Mouse (Mus musculus) liver, embryonic 14.5 days (tissue): ENCODE measurements around the gene Gng3. TPM values are rescaled to one million over a fixed set of nuclear protein-coding genes. Genes with fewer than 3 reads are reported as not detected.

Experiments
- ATAC-seq: fragments of 200-750 bp; cut with Nextera tagmentation; 2 replicates; pipeline ENCODE4 v1.8.0; 2017; ENCODE audit warnings: moderate number of reproducible peaks, mild to moderate bottlenecking, moderate library complexity; ENCODE audit not compliant: insufficient read depth
- DNase-seq, 3 experiments: peaks; one replicate each; pipeline ENCODE4 v3.0.0-alpha.2; 2012 to 2013; ENCODE audit warnings: low read depth in 3 of 3, low spot score in 3 of 3
- H3K27ac ChIP-seq: fragments of 300-500 bp; sonication (generic); 2 replicates; pipeline ENCODE4 v1.5.1; 2014; ENCODE audit warnings: moderate library complexity, mild to moderate bottlenecking, control low read depth, inconsistent platforms
- H3K27me3 ChIP-seq: fragments of 300-500 bp; sonication (generic); 2 replicates; pipeline ENCODE4 v1.6.1; 2014; ENCODE audit warnings: mild to moderate bottlenecking, low read length, moderate library complexity; ENCODE audit not compliant: control insufficient read depth, insufficient read depth
- H3K36me3 ChIP-seq: fragments of 300-500 bp; sonication (generic); replicated peaks from 2 replicates; pipeline ENCODE4 v1.6.1; 2014; ENCODE audit warnings: low read depth; ENCODE audit not compliant: control insufficient read depth, insufficient read depth
- H3K4me1 ChIP-seq, 2 experiments: fragments of 200-500 bp in 1 of 2; fragments of 300-500 bp in 1 of 2; sonication (generic) in 1 of 2; replicated peaks; 2 replicates each; pipeline ENCODE4 v1.6.1; 2012 to 2014; ENCODE audit warnings: antibody characterized with exemption in 1 of 2, inconsistent platforms in 1 of 2, low read length in 1 of 2; ENCODE audit not compliant: control insufficient read depth in 2 of 2, insufficient read depth in 2 of 2
- H3K4me2 ChIP-seq: fragments of 300-500 bp; sonication (generic); 2 replicates; pipeline ENCODE4 v1.6.1; 2014; ENCODE audit warnings: low read depth, mild to moderate bottlenecking, control low read depth, moderate library complexity
- H3K4me3 ChIP-seq, 2 experiments: fragments of 200-500 bp in 1 of 2; fragments of 300-500 bp in 1 of 2; sonication (generic) in 1 of 2; 2 replicates each; pipeline ENCODE4 v1.5.1; 2012 to 2014; ENCODE audit warnings: low read depth in 2 of 2, low read length in 2 of 2, mild to moderate bottlenecking in 2 of 2, control low read depth in 1 of 2, inconsistent platforms in 1 of 2, moderate library complexity in 1 of 2; ENCODE audit not compliant: insufficient read depth in 1 of 2
- H3K9ac ChIP-seq: fragments of 300-500 bp; sonication (generic); replicated peaks from 2 replicates; pipeline ENCODE4 v1.6.1; 2014; ENCODE audit warnings: mild to moderate bottlenecking, control low read depth, moderate library complexity
- H3K9me3 ChIP-seq: fragments of 300-500 bp; sonication (generic); 2 replicates; pipeline ENCODE4 v1.6.1; 2016; ENCODE audit warnings: low read length, mixed read lengths; ENCODE audit not compliant: control insufficient read depth
- CTCF ChIP-seq: IDR thresholded peaks from 2 replicates; pipeline ENCODE4 v1.5.1; 2016; ENCODE audit warnings: antibody characterized with exemption, low read depth, control low read depth
- EP300 ChIP-seq: IDR thresholded peaks from 2 replicates; pipeline ENCODE4 v1.6.1; 2016; ENCODE audit warnings: antibody characterized with exemption, low read depth
- WGBS: fragments of 180-500 bp; shearing (Covaris S2); extraction: QIAGEN DNeasy Blood & Tissue Kit; methylation state at CpG from one replicate; pipeline ENCODE4 v1.1.7; 2014; ENCODE audit not compliant: insufficient replicate concordance; 5-methylcytosine and 5-hydroxymethylcytosine counted together
- polyA plus RNA-seq, 2 experiments: library from polyadenylated mRNA; depleted of rRNA in 1 of 2; stranded (reverse) in 1 of 2; unstranded in 1 of 2; fragments of >200 nt; fragmentation: Nextera tagmentation in 1 of 2; extraction: Ambion mirVana in 1 of 2; gene quantifications; 2 replicates each; pipeline versions ENCODE4 v1.2.1 to v1.2.3; 2012 to 2014

Gene Gng3
- polyA plus RNA-seq, 2 experiments: 0.04 to 0.14 TPM

- Histone ChIP-seq H3K9me3 (no peaks in the 10 kb centered on the region), H3K27ac (no peak overlapping the region), H3K4me2 (peak overlapping the region; percentile 79), H3K36me3 (peaks cover 8% of the 10 kb centered on the region), H3K4me1 (peaks cover 6% of the 10 kb centered on the region in 2 experiments), H3K4me3 (peak overlapping the region; percentile 89 to 97), H3K9ac (peak overlapping the region; percentile 87), H3K27me3 (no peaks in the 10 kb centered on the region)
- ATAC-seq: no peak
- WGBS: 5% methylated on average over 3 of the region's 3 CpGs
- TF ChIP-seq EP300 (no peak; the same call in 1 of the 2 replicates), CTCF (no peak)
- DNase-seq: no peak
These were observed 42.0 kb upstream of the Gng3 start for GRCm38 (mm10) chr19:8881034-8881392.

GRCm38 (mm10) chr19:8880311-8881033, 41.5 kb upstream of the Gng3 start, which contains the start of gene Uqcc3:
Gene Uqcc3, minus strand, starts transcription at chr19:8880923.
- H3K4me3 ChIP-seq: peak within 1 kb of the TSS; percentile 89 to 97
- peak; percentile 78 to 84 (median 79) for DNase-seq
- WGBS: under 1% methylated on average over 42 of the region's 42 CpGs

GRCm38 (mm10) chr19:8875031-8875430, 36.0 kb upstream of the Gng3 start:
- Histone ChIP-seq H3K4me3 (no peak overlapping the region), H3K4me2 (no peak overlapping the region), H3K4me1 (peaks cover 13 to 16% of the 10 kb centered on the region in 2 experiments), H3K9ac (no peak overlapping the region), H3K36me3 (peaks cover 31% of the 10 kb centered on the region), H3K27me3 (no peaks in the 10 kb centered on the region), H3K27ac (no peak overlapping the region), H3K9me3 (no peaks in the 10 kb centered on the region)
- TF ChIP-seq CTCF: no peak
- no peak for TF ChIP-seq EP300
- no peak for DNase-seq
- ATAC-seq: no peak
- 85% methylated on average over 7 of the region's 7 CpGs for WGBS

More at GRCm38 (mm10) chr19:8880311-8881033, 41.5 kb upstream of the Gng3 start, which contains the start of gene Uqcc3:
- Histone ChIP-seq H3K9ac (peak within 1 kb of the TSS; percentile 87), H3K27me3 (no peaks in the 10 kb centered on the region), H3K36me3 (peaks cover 10% of the 10 kb centered on the region), H3K27ac (peak within 1 kb of the TSS; percentile 36), H3K9me3 (no peaks in the 10 kb centered on the region), H3K4me1 (peaks cover 6% of the 10 kb centered on the region in 2 experiments), H3K4me2 (peak within 1 kb of the TSS; percentile 79)
- ATAC-seq: peak; percentile 94
- no peak for TF ChIP-seq EP300
- no peak for TF ChIP-seq CTCF

DNA sequence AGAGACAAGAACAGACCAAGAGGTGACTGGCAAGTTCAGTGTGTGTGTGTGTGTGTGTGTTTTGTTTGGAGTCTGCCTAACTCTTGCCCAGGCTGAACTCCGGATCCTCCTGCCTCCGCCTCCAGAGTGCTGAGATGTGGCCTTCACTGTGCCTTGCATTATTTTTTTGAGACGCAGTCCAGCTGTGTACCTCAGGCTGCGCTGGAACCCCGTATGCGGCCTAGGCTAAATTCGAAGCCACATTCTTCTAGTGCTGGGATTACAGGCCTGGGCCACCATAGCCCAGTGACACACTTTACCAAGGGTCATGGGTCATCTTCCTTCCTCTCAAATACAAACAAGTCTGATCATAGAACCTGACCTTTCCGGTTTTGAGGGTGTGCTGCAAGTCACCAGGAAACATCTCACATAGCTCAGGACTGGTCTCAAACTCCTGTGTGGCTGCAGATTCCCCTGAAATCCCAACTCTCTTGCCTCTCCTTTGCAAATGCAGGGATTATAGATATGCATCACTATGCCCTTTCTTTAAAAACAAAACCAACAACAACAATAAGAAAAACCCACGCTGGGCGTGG, 33.4 kb upstream of the Gng3 start:
- ATAC-seq: no peak
- H3K36me3 ChIP-seq: peaks cover 31% of the 10 kb centered on the region
- peak overlapping the region; percentile 98 for H3K9ac ChIP-seq
- H3K4me2 ChIP-seq: peak overlapping the region; percentile 70
- WGBS: 66% methylated on average over 10 of the region's 10 CpGs
- no peak for DNase-seq
- H3K27me3 ChIP-seq: no peaks in the 10 kb centered on the region
- peak overlapping the region; percentile 81 for H3K27ac ChIP-seq
- TF ChIP-seq CTCF (no peak), EP300 (no peak)
- peaks cover 9 to 10% of the 10 kb centered on the region in 2 experiments for H3K4me1 ChIP-seq
- no peaks in the 10 kb centered on the region for H3K9me3 ChIP-seq
- H3K4me3 ChIP-seq: peak overlapping the region; percentile 81 to 97
